Mouse (Mus musculus): ENCODE data around the gene Ppp1r27.
A peak's percentile ranks its signal among the peaks of the same experiment; 100 is the strongest.
"Not testable (repeated sequence)": the region's sequence is repeated elsewhere in the genome, so short reads cannot be mapped to it uniquely, and the experiment has no call there.

Ppp1r27 gene

DNA sequence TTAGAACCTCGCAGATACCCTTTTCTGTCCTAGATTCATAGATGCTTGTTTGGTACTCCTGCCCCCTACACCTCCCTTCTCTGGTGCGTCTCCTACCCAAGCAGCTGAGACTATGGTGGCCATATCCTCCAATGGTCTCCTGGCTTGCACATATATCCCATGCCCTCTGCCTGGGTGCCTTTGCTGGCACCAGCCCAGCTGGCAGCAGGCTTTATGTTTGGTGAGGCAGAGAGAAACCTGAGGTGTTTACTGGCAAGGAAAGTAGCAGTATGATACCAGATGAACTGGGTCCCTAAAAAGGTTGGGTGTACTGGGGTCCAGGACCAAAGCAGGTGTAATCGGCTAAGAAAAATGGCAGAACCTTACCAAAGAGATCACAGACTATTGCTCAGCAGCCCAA is 5.0 kb downstream of the Ppp1r27 start:
- no peak for DNase-seq (ENCODE audit: low spot score)

DNA sequence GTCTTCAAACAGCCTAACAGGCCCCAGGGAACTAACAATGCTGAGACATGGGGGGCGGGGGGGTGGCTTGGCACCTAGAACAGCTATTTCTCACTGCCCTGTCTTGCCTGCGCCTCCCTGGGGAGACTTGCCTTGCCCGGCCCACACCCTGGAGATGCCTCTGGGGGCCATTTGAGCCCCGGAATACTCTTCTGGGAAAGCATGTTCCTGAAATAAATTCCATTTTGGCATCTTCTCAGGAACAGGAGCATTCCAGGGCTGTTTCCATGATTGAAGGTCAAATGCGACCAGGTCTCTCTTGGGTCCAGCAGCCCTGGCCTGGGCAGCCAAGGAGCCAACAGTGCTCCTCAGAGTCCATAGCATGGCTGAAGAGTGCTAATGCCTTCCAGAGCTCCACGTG is 8.6 kb downstream of the Ppp1r27 start:
- DNase-seq (ENCODE audit: low spot score), result no peak

DNA sequence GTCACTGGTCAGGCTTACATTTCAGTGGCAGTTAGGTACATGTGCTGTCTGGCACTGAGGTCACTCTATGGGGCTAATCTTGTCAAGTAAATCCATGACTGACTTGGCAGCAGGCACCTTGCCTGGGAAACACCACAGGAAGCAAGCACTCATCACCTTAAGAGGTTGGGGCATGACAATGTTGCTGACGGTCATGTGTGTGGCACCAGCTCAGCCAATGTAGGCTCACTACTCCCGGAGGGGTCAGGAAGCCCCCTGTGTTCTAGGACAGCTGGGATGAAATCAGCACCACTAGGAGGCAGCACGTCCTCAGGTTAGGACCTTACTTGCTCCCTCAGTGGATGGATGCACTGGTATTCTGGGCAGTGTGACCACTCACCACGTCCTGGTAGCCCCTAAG is 9.0 kb downstream of the Ppp1r27 start:
- DNase-seq (ENCODE audit: low spot score), result no peak

DNA sequence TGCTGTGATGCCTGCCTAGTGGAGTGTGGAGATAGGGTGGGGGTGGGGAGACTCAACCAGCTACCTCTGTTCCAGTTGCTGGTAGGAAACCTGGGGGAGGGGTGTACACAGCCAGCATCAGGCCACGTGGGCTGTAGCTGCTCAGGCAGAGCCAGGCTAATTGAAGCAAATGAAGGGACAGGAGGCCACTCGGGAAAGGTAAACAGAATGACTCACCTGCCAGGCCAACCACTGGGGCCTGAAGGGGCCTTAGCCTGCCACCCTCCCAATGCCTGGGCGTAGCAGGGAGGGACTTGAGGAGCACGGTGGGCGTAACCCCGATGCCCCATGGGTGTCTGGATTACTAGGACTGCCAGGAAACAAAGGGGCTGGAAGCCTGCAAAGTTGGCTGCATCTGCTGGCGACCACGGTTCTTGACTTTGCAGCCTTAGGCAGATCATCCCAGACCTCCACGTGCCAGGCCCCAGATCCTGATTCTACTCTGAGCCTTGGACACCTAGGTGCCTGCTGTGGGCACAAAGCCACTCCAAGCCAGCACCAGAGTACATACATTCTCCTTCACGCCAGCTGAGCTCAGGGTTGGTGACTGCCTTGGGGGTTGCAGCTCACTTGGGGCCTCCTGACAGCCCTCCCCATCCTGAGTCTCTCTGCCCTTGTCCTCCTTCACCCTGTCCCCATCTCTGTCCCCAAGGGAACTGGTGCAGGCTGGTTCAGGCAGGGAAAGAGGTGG is 11.5 kb downstream of the Ppp1r27 start:
- peak; percentile 83 for DNase-seq (ENCODE audit: low spot score)

DNA sequence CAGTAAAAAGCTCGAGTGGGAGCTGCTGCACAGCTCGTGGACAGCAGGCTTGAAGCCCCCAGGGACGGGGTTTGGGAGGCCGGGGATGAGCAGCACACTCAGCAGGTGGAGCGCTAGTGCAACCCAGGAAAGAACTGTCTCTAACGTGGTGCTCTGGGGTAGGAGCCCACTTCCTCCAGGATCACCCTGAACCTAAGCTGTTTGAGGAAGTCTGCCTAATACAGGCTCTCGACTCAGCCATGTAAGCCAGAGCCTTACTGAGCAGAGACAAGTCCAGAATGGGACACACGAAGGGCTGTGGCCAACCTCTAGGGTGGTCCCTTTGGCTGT is 12.0 kb downstream of the Ppp1r27 start:
- DNase-seq (ENCODE audit: low spot score), result no peak

DNA sequence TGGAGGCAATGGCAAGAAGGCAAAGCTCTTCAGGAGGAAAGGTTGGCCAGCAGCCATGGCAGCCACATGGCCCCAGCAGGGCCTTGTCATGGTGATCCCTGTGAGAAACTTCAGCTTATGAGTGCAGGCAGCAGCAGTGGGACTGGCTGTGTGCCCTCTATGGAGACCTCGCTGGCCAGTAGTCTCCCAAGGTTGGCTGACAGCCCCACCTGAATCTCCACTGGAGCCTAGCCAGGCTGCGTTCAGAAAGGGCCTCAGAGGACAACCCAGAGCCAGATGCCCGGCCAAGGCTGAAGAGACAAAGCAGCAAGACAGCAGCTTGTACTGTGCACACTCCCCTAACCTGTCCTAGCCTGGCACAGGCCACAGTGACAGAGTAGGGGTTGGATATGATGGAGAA is 12.4 kb downstream of the Ppp1r27 start:
- peak; percentile 63 for DNase-seq (ENCODE audit: low spot score)

DNA sequence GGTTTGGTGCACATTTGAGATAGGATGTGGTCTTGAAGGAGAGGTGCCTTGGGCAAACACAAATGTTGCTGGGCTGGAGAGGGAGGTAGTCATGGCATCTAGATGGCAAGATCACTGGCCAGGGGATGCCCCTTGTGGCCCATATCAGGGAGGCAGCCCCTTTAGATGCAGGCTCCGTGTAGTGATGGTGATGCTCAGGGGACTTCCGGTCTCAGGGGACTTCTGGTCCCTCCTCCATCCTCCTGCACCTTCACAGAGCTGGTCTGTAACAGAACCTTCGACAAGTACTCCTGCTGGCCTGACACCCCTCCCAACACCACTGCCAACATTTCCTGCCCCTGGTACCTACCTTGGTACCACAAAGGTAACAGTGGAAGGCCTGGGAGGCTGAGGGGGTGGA is 15.1 kb downstream of the Ppp1r27 start:
- no peak for DNase-seq (ENCODE audit: low spot score)

DNA sequence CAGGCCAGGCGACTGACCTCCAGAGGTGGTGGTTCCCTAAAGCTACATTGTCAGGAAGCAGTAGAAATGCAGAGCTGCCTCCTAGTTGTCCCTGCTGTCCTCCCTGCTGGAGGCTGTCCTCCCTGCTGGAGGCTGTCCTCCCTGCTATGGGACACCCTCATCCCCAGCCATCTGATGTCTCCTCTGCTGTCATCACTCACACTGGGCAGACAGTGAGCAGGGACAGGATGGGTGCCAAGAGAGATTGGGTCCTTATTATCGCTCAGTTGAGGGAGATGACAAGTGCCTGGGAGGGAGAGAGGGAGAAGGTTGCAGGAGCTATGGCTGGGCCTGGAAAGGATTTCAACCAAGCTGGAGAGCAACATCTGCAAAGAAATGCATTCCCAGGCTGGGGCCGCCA is 15.8 kb downstream of the Ppp1r27 start:
- DNase-seq (ENCODE audit: low spot score), result no peak

DNA sequence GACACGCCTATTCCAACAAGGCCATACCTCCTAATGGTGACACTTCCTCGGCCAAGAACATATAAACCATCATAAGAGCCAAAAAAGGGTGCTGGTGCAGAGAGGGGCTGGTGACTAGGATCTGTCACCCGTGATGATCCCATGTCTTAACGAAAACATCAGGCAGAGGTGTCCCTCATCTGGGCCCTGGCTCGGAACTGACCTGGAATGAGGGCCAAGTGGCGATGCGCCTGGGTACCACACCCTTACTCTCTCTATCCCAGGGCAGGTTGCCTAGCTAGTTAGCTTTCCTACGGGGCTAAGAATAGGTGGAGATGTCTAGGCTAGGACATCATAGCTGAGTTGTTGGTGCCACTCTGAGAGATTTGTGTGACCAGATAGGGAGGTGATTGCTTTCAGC is 16.8 kb downstream of the Ppp1r27 start:
- DNase-seq (ENCODE audit: low spot score), result no peak

DNA sequence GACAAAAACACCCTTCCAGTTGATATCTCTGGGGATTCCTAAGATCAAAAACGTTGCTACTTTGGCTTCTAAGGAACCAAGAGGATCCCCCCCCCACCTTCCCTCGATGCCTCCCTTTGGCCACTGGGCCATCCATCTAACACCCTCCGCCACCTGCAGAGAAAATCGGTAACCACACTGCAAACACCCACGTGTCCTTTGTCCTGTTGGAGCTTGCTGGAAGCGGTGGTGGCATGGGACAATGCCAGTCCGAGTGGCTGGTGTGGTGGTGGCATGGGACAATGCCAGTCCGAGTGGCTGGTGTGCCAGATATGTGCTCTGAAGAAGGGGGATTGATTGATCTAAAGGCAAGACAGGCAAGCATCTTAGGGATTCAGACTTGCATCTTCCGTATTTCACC is 19.3 kb downstream of the Ppp1r27 start:
- DNase-seq (ENCODE audit: low spot score), result no peak

DNA sequence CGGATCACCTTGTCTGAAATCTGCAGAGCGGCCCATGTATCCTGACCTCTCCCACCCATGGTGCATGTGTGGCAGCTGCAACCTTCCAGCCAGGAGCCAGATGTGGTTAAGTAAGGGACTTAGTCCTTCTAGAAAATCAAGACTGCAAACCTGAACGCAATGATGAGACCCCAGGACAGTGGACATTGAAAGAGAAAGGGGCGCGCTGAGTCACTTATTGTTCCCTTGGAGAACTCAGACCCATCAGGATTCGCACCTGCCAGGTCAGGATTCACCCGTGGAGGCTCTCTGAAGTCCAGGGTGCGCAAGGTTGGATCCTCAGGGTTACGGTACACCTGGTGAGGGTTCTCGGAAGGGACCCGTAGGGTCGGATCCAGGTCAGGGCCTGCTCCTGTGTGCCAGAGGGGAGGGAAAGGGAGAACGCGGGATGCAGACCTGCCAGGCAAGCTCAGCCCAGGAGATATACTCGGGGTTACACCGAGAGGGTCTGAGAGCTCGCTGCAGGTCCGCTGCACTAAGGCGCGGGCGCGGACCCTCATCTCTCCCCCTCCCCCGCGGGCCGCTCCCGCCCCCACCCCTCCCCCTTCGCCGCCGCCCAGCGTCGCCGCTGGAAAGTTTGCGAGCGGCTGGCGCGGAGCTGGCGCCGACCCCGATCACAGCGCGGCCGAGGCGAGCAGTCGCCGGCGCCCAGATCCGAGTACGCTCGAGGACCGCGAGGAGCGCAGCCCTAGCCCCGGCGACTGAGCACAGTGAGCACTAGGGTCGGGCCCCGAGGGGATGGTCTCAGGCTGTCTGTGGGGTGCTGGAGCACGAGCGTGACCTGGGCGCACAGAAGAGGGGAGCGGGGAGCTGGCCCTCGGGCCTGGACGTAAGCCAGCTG is 20.6 kb downstream of the Ppp1r27 start, which contains the start of gene Gcgr:
TSS of gene Gcgr (plus strand) at position 615 of the 880 bp plus-strand sequence.
- DNase-seq (ENCODE audit: low spot score), result no peak

DNA sequence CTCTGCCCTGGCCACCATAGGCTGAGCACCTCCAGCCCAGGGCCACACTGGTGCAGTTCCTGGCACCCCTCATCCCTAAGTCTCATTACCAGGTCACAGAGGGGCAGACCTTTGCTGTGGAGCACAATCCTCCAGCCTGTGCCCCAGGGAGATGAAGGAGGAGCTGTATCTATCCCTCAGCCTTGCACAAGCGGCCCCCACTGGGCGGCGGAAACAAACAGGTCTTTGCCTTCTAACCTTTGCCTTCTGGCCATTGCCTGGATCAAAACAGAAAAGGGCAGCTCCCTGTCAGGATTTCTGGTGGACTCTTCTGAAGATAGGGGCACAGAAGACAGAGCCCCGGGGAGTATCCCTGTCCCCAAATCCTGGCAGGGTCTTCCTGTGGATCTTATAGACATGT is 22.0 kb downstream of the Ppp1r27 start:
- no peak for DNase-seq (ENCODE audit: low spot score)

DNA sequence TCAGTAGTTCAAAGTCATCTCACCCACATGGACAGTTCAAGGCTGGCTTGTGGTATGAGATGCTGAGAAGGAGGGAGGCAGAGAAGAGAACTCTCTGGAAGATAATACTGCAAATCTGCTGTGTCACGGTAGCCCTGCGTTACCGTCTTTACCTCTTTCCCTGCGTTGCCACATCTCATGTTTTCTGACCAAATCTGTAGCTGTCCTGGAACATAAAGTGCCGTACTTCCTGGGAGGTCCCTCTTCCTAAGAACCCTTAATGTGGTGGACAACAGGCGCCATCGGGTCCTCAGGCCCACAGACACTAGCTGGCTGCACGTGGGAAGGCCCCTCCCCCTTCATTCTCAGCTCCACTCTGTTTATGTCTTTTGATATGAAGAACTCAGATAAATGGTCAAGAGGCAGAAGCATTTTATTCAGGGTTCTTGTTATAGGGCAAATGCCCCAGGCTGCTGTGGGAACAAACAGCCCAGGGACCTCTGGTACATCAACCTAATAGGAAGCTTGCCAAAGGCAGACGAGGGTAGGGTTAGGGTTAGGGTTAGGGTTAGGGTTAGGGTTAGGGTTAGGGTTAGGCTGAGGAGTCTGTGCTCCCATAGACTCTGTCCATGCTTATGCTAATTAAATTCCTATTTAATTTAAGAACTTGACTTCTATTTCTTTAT is 23.1 kb downstream of the Ppp1r27 start:
- DNase-seq (ENCODE audit: low spot score), result no peak

DNA sequence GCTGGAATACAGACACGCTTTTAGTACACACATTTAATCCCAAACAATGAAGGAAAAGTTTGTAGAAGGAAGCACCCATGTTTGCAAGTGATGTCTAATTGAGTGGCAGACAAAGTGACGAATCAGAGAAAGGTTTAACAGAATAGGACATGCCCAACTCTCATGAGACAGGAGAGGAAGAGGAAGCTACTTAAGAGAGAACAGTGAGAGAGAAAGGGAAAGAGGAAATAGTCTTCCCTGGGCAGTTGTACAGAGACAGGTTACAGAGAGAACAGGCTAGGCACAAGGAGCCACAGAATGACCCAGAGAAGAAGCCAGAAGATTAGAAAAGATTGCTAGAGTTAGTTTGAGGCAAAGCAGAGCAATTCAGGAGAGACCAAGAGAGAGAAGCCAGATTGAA is 25.0 kb downstream of the Ppp1r27 start:
- no peak for DNase-seq (ENCODE audit: low spot score)

DNA sequence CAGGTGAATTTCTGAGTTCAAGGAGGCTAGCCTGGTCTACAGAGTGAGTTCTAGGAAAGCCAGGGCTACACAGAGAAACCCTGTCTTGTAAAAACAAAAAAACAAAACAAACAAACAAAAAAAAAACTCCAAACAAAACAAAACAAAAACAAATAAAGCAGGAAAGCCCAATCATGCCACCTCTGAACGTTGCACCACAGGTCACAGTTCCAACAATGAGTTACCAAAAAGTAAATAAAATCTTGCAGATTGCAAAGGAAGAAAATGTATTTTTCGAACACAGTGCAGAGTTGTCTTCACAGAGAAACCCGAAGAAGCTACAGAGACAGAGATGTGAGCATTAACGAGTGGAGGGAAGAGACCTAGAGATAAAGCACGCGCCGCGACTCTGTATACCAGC is 28.4 kb downstream of the Ppp1r27 start:
- no peak for DNase-seq (ENCODE audit: low spot score)

DNA sequence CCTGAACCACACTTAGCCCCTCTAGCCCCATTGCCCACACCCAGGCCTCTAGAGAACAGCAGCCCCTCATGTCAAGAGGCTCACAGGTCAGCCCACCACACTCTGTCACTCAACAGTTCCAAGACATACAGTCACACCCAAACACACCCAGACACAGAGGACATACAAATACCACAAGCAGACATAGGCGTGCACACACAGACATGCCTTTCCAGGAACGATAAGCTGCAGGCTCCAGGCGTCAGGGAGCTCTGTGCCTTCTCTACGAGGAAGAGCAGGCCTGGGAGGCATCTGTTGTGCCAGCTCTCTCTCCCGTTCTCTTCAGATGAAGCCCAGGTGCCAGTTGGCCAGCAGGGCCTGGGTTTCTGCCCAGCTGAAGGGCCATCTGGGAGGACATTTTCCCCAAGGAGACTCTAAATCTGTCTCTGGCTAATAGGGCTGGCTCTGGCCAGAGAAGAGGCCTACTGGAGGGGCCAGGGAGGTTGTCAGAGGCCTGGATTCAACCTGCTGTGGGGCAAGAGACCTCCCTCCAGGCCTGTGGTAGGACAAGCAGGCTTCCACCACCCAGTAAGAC is 29.9 kb downstream of the Ppp1r27 start:
- DNase-seq (ENCODE audit: low spot score), result no peak

DNA sequence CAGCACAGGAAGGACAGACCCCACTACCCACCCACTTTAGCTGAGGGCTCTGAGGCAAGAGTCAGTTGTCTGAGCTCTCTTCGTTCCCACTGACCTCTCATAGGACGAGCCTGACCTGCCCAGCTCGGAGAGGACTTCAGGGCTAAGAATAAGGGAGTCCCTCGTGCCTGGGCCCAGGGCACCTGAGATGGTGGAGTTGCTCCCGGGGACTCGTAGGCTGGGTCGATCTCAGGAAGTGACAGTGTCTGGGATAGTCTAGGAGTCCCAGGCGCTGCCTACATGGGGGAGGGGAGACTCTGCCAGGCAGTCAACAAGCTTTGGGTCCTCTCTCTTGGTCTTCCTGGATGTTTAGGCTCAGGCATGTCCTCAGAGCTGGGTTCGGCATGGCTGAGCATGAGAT is 30.4 kb downstream of the Ppp1r27 start:
- no peak for DNase-seq (ENCODE audit: low spot score)

DNA sequence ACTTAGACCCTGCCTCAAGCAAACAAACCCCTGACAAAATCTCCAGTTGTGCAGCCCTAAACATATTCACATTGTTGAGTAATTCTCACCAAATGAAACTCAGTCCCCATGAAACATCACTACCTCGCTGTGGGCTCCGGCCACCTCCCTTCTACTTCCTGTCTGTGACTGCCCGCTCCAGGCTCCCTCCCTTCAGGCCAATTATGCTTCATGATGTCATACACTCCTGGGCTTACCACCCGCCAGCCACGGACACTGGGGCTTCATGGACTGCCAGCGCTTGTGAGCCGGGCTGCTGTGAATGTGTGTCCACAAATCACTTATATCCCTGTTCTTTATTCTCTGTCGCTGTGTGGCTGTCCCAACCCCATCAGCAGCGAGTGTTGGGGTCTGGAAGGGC is 31.2 kb downstream of the Ppp1r27 start:
- peak; percentile 73 for DNase-seq (ENCODE audit: low spot score)

DNA sequence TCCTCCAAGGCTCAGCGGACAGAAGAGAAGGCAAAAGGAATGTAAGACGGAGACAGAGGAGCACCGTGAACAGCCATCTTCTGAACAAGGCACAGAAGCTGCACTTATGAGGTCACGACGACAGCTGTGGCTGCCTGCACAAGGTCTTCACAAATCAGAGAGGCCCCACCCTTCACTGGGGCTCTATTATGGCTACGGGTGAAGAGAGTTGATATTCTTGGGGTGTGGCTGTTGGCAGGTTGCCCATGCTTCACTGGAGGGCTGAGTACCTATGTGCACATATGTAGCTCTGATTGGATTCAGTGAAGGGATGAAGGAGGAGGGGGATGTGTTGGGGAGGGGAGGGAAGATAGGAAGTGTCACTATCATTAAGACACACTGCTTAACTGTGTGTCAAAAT is 32.4 kb downstream of the Ppp1r27 start:
- no peak for DNase-seq (ENCODE audit: low spot score)

DNA sequence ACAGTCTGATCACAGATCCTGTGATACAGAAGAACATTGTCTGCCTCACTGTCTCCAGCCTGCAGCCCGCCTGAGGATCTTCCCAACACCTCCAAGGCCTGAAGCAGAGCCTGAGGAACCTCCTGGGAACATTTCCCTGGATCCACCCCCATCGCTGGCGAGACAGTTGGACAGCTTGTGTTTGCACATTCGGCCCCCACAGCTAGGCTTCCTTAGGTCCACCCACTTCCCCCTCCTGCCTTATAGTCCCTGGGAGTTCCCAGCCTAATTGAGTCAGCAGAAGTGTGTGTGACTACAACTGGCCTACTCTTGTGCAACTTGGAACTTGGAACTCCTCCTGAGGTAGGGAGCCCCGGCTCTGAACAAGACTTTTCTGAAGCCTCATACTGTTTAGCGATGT is 32.9 kb downstream of the Ppp1r27 start:
- DNase-seq (ENCODE audit: low spot score), result peak; percentile 74

DNA sequence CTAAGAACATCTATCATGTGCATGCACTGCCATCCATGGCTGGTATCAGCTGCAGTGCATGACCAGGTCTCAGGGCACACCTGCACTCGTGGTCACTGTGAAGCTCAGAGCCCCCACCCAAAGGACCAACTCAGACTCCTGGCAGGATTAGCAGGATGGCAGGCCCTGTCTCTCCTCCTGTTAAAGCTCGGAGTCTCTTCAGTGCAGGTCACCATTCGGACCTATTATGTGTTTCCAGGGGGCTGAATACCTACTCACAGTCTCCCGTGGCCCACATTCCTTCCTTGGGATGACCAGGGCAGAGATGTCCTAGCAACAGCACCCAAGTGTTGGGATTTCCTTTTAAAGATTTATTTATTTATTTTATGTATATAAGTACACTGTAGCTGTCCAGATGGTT is 33.8 kb downstream of the Ppp1r27 start:
- DNase-seq (ENCODE audit: low spot score), result no peak

DNA sequence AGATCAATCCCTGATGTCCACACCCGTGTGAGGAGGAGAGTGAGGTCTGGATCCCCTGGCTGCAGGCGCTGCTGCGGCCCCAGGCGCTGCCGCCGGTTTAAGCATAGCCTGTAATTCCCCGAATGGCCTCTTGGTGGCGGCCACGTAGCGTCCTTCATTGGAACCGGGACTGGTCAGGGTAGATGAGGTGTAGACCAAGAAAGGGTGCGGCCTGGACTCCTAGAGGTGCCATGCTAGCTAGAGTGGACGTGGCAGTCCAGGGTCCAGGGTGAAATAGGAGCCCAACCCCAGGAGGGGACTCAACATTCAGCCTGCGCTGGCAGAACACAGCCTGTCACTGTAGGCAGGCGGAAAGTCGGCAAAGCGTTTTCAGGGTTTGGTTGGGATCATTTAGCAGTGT is 35.3 kb downstream of the Ppp1r27 start:
- peak; percentile 92 for DNase-seq (ENCODE audit: low spot score)

DNA sequence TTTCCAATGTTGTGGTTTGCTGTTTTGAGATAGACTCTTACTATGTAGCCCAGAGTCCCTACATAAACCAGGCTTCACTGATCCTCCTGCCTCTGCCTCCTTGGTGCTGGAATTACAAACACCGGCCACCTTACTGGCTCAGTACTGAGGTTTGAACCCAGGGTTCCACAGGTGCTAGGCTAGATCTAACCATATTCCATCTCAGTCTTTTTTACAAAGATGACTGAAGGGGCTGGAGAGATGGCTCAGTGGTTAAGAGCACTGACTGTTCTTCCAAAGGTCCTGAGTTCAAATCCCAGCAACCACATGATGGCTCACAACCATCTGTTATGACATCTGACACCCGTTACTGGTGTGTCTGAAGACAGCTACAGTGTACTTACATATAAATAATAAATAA is 36.7 kb downstream of the Ppp1r27 start:
- not testable (repeated sequence) for DNase-seq (ENCODE audit: low spot score)
